Mouse (Mus musculus) CH12.LX (cell line): ENCODE measurements around the gene Nsd1. TPM values are rescaled to one million over a fixed set of nuclear protein-coding genes. Genes with fewer than 3 reads are reported as not detected.

Experiments
- DNase-seq: peaks from one replicate; pipeline ENCODE4 v3.0.0-alpha.2; 2013; ENCODE audit errors: extremely low read depth
- H3K27ac ChIP-seq: 2 replicates; pipeline ENCODE4 v1.5.1; 2012; ENCODE audit warnings: low read depth, mild to moderate bottlenecking, control low read depth, moderate library complexity; ENCODE audit not compliant: insufficient read depth
- H3K27me3 ChIP-seq: replicated peaks from 2 replicates; pipeline ENCODE3; 2012; ENCODE audit warnings: inconsistent platforms
- H3K36me3 ChIP-seq, 2 experiments: replicated peaks in 1 of 2; 2 replicates each; pipeline versions ENCODE3 to v1.6.1; 2012; ENCODE audit warnings: inconsistent platforms in 1 of 2, low read length in 1 of 2, mild to moderate bottlenecking in 1 of 2, mixed read lengths in 1 of 2, moderate library complexity in 1 of 2; ENCODE audit not compliant: control insufficient read depth in 1 of 2, insufficient read depth in 1 of 2
- H3K4me1 ChIP-seq, 2 experiments: 2 replicates each; pipeline ENCODE4 v1.6.1; 2012; ENCODE audit warnings: inconsistent platforms in 1 of 2, moderate library complexity in 1 of 2; ENCODE audit not compliant: insufficient read depth in 2 of 2, control insufficient read depth in 1 of 2
- H3K4me2 ChIP-seq: 2 replicates; pipeline ENCODE4 v1.6.1; 2012; ENCODE audit warnings: low read depth, mild to moderate bottlenecking, control low read depth; ENCODE audit not compliant: poor library complexity, insufficient read depth, severe bottlenecking
- H3K4me3 ChIP-seq, 3 experiments: fragments of 150-350 bp in 1 of 3; sonication (generic) in 1 of 3; replicated peaks in 1 of 3; 2 replicates each; pipeline versions ENCODE3 to v1.5.1; 2011 to 2012; ENCODE audit warnings: low read depth in 2 of 3, low read length in 2 of 3, mild to moderate bottlenecking in 2 of 3, moderate library complexity in 2 of 3, control low read depth in 1 of 3, improper control_type of control experiment in 1 of 3, inconsistent platforms in 1 of 3, mixed read lengths in 1 of 3; ENCODE audit not compliant: poor library complexity in 1 of 3
- H3K79me2 ChIP-seq: replicated peaks from 2 replicates; pipeline ENCODE4 v1.6.1; 2012; ENCODE audit warnings: mild to moderate bottlenecking, moderate library complexity; ENCODE audit not compliant: control insufficient read depth, poor library complexity, insufficient read depth, severe bottlenecking; ENCODE audit errors: extremely low read depth
- H3K9ac ChIP-seq: 2 replicates; pipeline ENCODE4 v1.6.1; 2012; ENCODE audit warnings: low read depth, mild to moderate bottlenecking, control low read depth, moderate library complexity; ENCODE audit not compliant: insufficient read depth
- H3K9me3 ChIP-seq: replicated peaks from 2 replicates; pipeline ENCODE3; 2012; ENCODE audit warnings: low read length, inconsistent platforms, mixed read lengths
- BHLHE40 ChIP-seq: IDR thresholded peaks from 2 replicates; pipeline ENCODE4 v1.6.1; 2011; ENCODE audit warnings: mild to moderate bottlenecking, low read depth, low read length, improper control_type of control experiment
- CHD2 ChIP-seq: IDR thresholded peaks from 2 replicates; pipeline ENCODE4 v1.6.1; 2011; ENCODE audit warnings: low read length, improper control_type of control experiment
- CTCF ChIP-seq, 2 experiments: IDR thresholded peaks in 1 of 2; conservative IDR thresholded peaks in 1 of 2; 2 replicates each; pipeline ENCODE4 v1.5.1; 2011 to 2012; ENCODE audit warnings: low read depth in 2 of 2, low read length in 2 of 2, improper control_type of control experiment in 1 of 2, inconsistent platforms in 1 of 2, mild to moderate bottlenecking in 1 of 2, moderate library complexity in 1 of 2
- ELF1 ChIP-seq: IDR thresholded peaks from 2 replicates; pipeline ENCODE4 v1.6.1; 2014; ENCODE audit warnings: low read depth, mild to moderate bottlenecking, inconsistent platforms, low read length, improper control_type of control experiment
- EP300 ChIP-seq: IDR thresholded peaks from 2 replicates; pipeline ENCODE4 v1.6.1; 2011; ENCODE audit warnings: low read length, improper control_type of control experiment
- ETS1 ChIP-seq: conservative IDR thresholded peaks from 2 replicates; pipeline ENCODE4 v1.6.1; 2012; ENCODE audit warnings: low read depth, mild to moderate bottlenecking, inconsistent platforms, low read length, improper control_type of control experiment, moderate library complexity
- IRF4 ChIP-seq: IDR thresholded peaks from 2 replicates; pipeline ENCODE4 v1.6.1; 2014; ENCODE audit warnings: low read depth, mild to moderate bottlenecking, inconsistent platforms, low read length, improper control_type of control experiment
- MAZ ChIP-seq: IDR thresholded peaks from 2 replicates; pipeline ENCODE4 v1.6.1; 2012; ENCODE audit warnings: low read depth, mild to moderate bottlenecking, inconsistent platforms, low read length, improper control_type of control experiment, moderate library complexity
- MYC ChIP-seq: IDR thresholded peaks from 2 replicates; pipeline ENCODE4 v1.6.1; 2011; ENCODE audit warnings: low read depth, mild to moderate bottlenecking, improper control_type of control experiment, low read length
- NRF1 ChIP-seq: IDR thresholded peaks from 2 replicates; pipeline ENCODE4 v1.6.1; 2014; ENCODE audit warnings: low read depth, mild to moderate bottlenecking, inconsistent platforms, low read length, improper control_type of control experiment, moderate library complexity
- RAD21 ChIP-seq: IDR thresholded peaks from 2 replicates; pipeline ENCODE4 v1.6.1; 2011; ENCODE audit warnings: low read depth, mild to moderate bottlenecking, low read length, improper control_type of control experiment, moderate library complexity
- SMC3 ChIP-seq: IDR thresholded peaks from 2 replicates; pipeline ENCODE4 v1.6.1; 2011; ENCODE audit warnings: low read depth, low read length, improper control_type of control experiment
- UBTF ChIP-seq: IDR thresholded peaks from 2 replicates; pipeline ENCODE4 v1.6.1; 2012; ENCODE audit warnings: low read depth, mild to moderate bottlenecking, inconsistent platforms, low read length, improper control_type of control experiment, moderate library complexity
- ZC3H11A ChIP-seq: IDR thresholded peaks from 2 replicates; pipeline ENCODE4 v1.6.1; 2012; ENCODE audit warnings: low read depth, mild to moderate bottlenecking, inconsistent platforms, low read length, improper control_type of control experiment
- dilution Hi-C: fragments of 300-500 bp; cut with MboI; formaldehyde crosslinking; loops from 2 replicates; pipeline ENCODE4 v1.14.3; 2020; ENCODE audit warnings: low sequenced_read_pairs; ENCODE audit not compliant: extremely low pct_unique_long_range_greater_than_20kb, extremely low pct_ligation_motif_present
- in situ Hi-C: fragments of 300-500 bp; cut with MboI; formaldehyde crosslinking; loops from 3 replicates; pipeline ENCODE4 v1.14.3; 2019; ENCODE audit warnings: low sequenced_read_pairs, low pct_ligation_motif_present, low pct_unique_long_range_greater_than_20kb, mixed read lengths
- polyA plus RNA-seq: library from polyadenylated mRNA; unstranded; fragments of >175 nt; gene quantifications from 2 replicates; pipeline ENCODE4 v1.2.1, GENCODE M21; 2012; ENCODE audit warnings: low read depth; ENCODE audit not compliant: insufficient read length
- total RNA-seq, 2 experiments: library from RNA; depleted of rRNA; stranded (reverse); fragments of 300-350 nt in 1 of 2; fragments of >200 nt in 1 of 2; gene quantifications; 2 replicates each; pipeline ENCODE4 v1.2.3; 2012 to 2014

The Nsd1 gene
- total and polyA plus RNA-seq, 3 experiments = 11.8 to 13.8 (median 12.6) TPM

DNA sequence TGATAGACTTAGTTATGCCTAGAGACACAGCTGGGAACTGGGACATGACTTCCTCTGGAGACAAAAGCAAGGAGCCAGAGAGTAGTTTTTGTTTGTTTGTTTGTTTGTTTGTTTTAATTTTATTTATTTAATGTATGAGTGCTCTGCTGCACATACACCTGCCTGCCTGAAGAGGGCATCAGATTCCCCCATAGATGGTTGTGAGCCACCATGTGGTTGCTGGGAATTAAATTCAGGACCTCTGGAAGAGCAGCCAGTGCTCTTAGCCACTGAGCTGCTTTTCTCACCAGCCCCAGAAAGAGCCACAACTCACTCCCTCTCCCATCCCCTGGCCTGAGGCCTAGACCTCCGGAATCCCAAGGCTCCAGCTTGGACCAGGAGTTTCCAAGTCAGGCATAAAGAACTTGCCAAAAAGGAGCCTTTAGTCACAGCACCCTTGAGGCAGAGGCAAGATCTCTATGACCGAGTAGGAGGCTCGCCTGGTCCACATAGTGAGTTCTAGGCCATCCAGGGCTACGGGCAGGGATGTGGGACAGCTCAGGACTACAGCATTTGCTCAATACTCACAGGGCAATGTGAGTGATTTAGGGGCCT lies 31.6 kb upstream of the Nsd1 start:
- no peak for TF ChIP-seq EP300
- TF ChIP-seq CTCF (conservative IDR thresholded peaks at IDR 0.05 in 1 of 2, IDR thresholded peaks at IDR 0.05 in 1 of 2; ENCODE audit: low read depth in 2 of 2, low read length in 2 of 2) = peak; percentile 17 to 45; a peak in 3 of 4 replicates
- H3K27me3 ChIP-seq = peaks cover 6% of the 10 kb centered on the region
- H3K4me2 ChIP-seq = no peak overlapping the region
- H3K9me3 ChIP-seq = no peaks in the 10 kb centered on the region
- in situ Hi-C loops = loop anchor here (10.0 kb wide), 1 partner anchor 383 kb away; no protein-coding TSS in a partner anchor
- no peak overlapping the region for H3K27ac ChIP-seq
- H3K9ac ChIP-seq = no peak overlapping the region
- H3K4me1 ChIP-seq = 0 out of 4 replicates have a peak, but pooled peaks cover 0 to 3% of the 10 kb centered on the region in 2 experiments
- DNase-seq = no peak
- H3K36me3 ChIP-seq = no peaks in the 10 kb centered on the region
- no peak overlapping the region for H3K4me3 ChIP-seq
- H3K79me2 ChIP-seq = no peaks in the 10 kb centered on the region
- dilution Hi-C loops = no loop called here

GRCm38 (mm10) chr13:55178556-55178955 lies 31.0 kb upstream of the Nsd1 start:
- Histone ChIP-seq H3K4me3 (no peak overlapping the region), H3K27ac (no peak overlapping the region), H3K4me2 (no peak overlapping the region), H3K79me2 (no peaks in the 10 kb centered on the region), H3K9ac (no peak overlapping the region), H3K4me1 (0 out of 4 replicates have a peak, but pooled peaks cover 0 to 3% of the 10 kb centered on the region in 2 experiments), H3K27me3 (peaks cover 6% of the 10 kb centered on the region), H3K9me3 (no peaks in the 10 kb centered on the region)
- in situ Hi-C loops (loop anchor here (10.0 kb wide), 1 partner anchor 384 kb away; no protein-coding TSS in a partner anchor), dilution Hi-C loops (no loop called here)
- TF ChIP-seq ZC3H11A = peak; percentile 32; the same call in 1 of the 2 replicates
- peak; percentile 69; the same call in 1 of the 2 replicates for TF ChIP-seq MAZ
- TF ChIP-seq SMC3 = peak; percentile 79
- no peak for TF ChIP-seq UBTF
- TF ChIP-seq CHD2 = peak; percentile 81
- TF ChIP-seq CTCF (conservative IDR thresholded peaks at IDR 0.05 in 1 of 2, IDR thresholded peaks at IDR 0.05 in 1 of 2; ENCODE audit: low read depth in 2 of 2, low read length in 2 of 2) = peak; percentile 70 to 91
- TF ChIP-seq ELF1 = no peak
- no peak for TF ChIP-seq BHLHE40
- TF ChIP-seq MYC = no peak; the same call in 1 of the 2 replicates
- no peak for TF ChIP-seq ETS1
- TF ChIP-seq RAD21 = peak; percentile 86
- TF ChIP-seq IRF4 = no peak
- TF ChIP-seq NRF1 = no peak
- TF ChIP-seq, all 38 proteins: peak for 6
- DNase-seq = peak; percentile 75
- no peaks in the 10 kb centered on the region for H3K36me3 ChIP-seq
